Mouse (Mus musculus) thymus, adult 2 months (tissue): Measurements from ENCODE around the gene Olfml2a.

Experiments
- CTCF ChIP-seq: fragments of 200-500 bp; IDR thresholded peaks from 2 replicates; pipeline ENCODE4 v1.5.1; 2012; ENCODE audit warnings: mild to moderate bottlenecking, control low read depth, low read length, moderate library complexity, borderline replicate concordance; ENCODE audit not compliant: control insufficient read depth, poor library complexity, insufficient read depth; ENCODE audit errors: extremely low read depth
- POLR2A ChIP-seq: fragments of 200-500 bp; IDR thresholded peaks from 2 replicates; pipeline ENCODE4 v1.6.1; 2012; ENCODE audit warnings: mild to moderate bottlenecking, low read length, control low read depth, moderate library complexity; ENCODE audit not compliant: control insufficient read depth, poor library complexity, insufficient read depth; ENCODE audit errors: extremely low read depth

- TF ChIP-seq POLR2A (no peak), CTCF (no peak)
Observed at GRCm38 (mm10) chr2:38999381-38999780, 67.6 kb downstream of the Olfml2a start.
